Comparison of ENCODE assay signal across 9 mouse cellular contexts in genomic region chr13:35066033-35066432, GRCm38 (mm10).
"Had no signal": no experiment of that assay in that cellular context is flagged by ENCODE, and none has a peak within 500 bp of the region (broad histone marks: within the 10 kb centered on the region; RNA-seq: fewer than 3 reads in every experiment).

No protein-coding gene starts in this region.

- ATAC-seq: hindbrain, embryonic 16.5 days; midbrain, embryonic 13.5 days had no signal

- H3K4me2 ChIP-seq: lung, embryonic 14.5 days; midbrain, embryonic 13.5 days had no signal

- H3K9me3 ChIP-seq: midbrain, embryonic 13.5 days had no signal

- H3K27me3 ChIP-seq: midbrain, embryonic 13.5 days had no signal

- H3K9ac ChIP-seq: liver, embryonic 14.5 days; lung, embryonic 14.5 days; midbrain, embryonic 13.5 days had no signal

- H3K27ac ChIP-seq: liver, embryonic 14.5 days; midbrain, embryonic 13.5 days had no signal

- H3K36me3 ChIP-seq: midbrain, embryonic 13.5 days had no signal

- H3K4me3 ChIP-seq: midbrain, embryonic 13.5 days had no signal

- DNase-seq: kidney, postnatal 25 days; layer of hippocampus, adult 9-11 months; left cerebral cortex, postnatal 4 days; lung, embryonic 14.5 days; right cerebral cortex, postnatal 14 days; thymus, postnatal 36 days had no signal

- H3K4me1 ChIP-seq: midbrain, embryonic 13.5 days had no signal
